Mouse (Mus musculus) kidney, adult 10 weeks (tissue): Measurements from ENCODE around the gene Ddit4l. TPM values are rescaled to one million over a fixed set of nuclear protein-coding genes. Genes with fewer than 3 reads are reported as not detected.

ENCODE experiments used
- polyA plus RNA-seq: library from polyadenylated mRNA; stranded (reverse); fragments of 350-450 nt; fragmentation: Illumina TruSeq; extraction: RNeasy Lipid Tissue Mini Kit (QIAGEN cat#74804); gene quantifications from one replicate; pipeline ENCODE4 v1.2.3, GENCODE M21; 2014; ENCODE audit warnings: low read depth, low replicate concordance

Gene Ddit4l
- 26.6 TPM for polyA plus RNA-seq

GRCm38 (mm10) chr3:137621312-137621711, at the start of gene Ddit4l:
Ddit4l (plus strand) TSS chr3:137621612.

GRCm38 (mm10) chr3:137671224-137671623, 49.8 kb downstream of the Ddit4l start, which contains the start of gene Gm21962:
Gm21962 (plus strand) TSS chr3:137671524.

Other genes with a start within 250 kb of the Ddit4l start
- gene Gm21962, start 49.9 kb downstream of the Ddit4l start, polyA plus RNA-seq = not detected
- gene H2afz, start 242.9 kb downstream of the Ddit4l start, polyA plus RNA-seq = 370 TPM
- gene Dnajb14, start 246.1 kb downstream of the Ddit4l start, polyA plus RNA-seq = 33.2 TPM